Mouse (Mus musculus) natural killer cell, adult 2 months (primary cell): ENCODE measurements around the gene Rasgef1b.

ENCODE experiments used
- DNase-seq, 2 experiments: peaks; one replicate each; pipeline ENCODE4 v3.0.0; 2022; ENCODE audit warnings: low spot score in 2 of 2

Gene Rasgef1b

GRCm38 (mm10) chr5:99541999-99542765 is 186.7 kb downstream of the Rasgef1b start:
- DNase-seq, result no peak

DNA sequence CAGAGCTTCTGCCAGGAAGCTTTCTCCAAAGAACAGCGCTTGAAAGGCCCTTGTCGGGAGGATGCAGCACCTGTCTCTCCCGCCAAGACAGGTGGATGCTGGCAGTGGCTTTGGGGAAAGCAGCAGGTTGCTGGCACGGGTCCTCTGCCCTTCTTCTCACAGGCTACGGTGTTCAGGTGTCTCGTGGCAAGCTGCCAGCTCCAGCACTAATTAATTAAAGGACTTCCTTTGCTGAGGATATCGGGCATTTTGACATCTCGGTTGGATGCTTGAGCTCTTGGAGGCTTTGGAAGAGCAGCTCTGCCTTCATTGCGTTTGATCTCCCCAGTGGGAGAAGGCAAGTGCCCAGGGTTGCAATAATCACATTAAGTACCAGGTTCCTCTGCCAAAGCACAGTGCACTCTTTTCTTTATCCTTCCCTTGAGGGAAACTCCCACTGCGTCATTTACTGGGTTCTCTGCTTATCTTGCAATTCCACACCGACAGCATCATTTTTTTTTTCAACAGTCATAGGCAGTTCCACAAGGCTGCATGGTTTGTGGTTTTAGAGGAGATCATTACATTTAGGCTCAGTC is 187.5 kb downstream of the Rasgef1b start:
- no peak for DNase-seq

- DNase-seq, result no peak
Measured at GRCm38 (mm10) chr5:99533416-99533815, 195.4 kb downstream of the Rasgef1b start.

DNA sequence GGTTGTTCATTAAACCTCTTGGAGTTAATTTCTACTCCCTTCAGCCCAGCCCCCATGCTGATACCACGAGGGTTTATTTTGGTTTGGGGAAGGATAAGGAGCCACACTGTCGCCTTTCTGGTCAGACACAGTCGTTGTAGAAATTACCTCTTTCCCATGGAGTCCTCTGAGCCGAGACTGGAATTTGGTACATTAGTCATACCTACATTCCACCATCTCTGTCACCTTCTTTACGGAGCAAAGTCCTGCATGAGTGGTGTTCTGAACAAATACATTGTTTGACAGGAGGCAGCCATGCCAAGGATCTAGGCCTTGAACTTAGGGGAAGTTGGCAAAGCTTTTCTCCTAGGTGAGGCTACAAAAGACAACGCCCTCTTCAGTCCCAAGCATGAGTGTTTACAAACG is 202.1 kb downstream of the Rasgef1b start:
- DNase-seq, result no peak

DNA sequence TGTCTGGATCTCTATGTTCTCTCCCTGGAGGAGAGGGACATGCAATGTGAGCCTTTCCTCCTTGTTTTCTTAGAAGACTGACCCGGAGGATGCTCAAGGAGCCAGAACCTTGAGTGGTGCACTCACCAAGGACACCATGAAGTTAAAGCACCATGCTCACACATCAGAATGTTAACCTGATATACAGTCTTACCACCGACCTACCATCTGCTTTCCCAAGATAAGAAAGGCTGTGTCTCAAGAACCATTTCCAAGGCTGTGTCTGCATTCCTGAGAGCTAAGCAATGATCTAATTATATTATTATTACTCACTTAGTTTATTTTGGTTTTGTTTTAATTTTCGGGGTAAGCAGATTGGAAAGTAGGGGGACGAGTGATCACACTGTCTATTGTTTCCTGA is 203.2 kb downstream of the Rasgef1b start:
- DNase-seq, result no peak

DNA sequence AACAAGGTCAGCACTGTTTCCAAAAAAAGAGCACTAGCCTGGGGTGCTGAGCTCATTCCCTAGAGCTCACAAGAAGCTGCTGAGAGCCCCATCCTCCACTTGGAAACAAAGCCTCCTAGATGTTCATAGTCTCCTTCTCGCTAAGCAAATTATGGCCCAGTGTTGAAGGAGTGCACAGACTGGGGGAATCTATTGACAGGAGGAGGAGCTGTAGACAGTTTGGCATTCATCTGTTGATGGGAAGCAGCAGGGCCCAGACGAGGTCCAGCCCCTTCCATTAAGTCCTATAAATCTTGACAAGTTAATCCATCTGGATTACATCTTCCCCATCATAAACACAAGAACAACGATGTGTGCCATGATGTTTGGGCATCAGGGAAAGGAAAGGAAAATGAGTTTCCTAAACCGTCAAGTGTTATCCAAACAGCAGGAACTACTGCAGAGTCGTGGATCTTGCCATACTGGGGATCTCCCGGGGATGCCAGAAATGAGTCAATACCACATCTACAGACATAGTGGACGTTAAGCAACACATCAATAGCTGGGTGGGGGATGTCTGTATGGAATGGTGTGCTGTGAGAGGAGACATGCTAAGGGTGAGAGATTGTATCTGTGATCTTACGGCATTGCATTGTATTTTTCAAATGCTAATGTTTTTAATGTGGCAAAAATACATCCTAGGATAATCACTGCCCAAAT is 206.1 kb downstream of the Rasgef1b start:
- DNase-seq, result no peak

GRCm38 (mm10) chr5:99521411-99521810 is 207.5 kb downstream of the Rasgef1b start:
- no peak for DNase-seq

DNA sequence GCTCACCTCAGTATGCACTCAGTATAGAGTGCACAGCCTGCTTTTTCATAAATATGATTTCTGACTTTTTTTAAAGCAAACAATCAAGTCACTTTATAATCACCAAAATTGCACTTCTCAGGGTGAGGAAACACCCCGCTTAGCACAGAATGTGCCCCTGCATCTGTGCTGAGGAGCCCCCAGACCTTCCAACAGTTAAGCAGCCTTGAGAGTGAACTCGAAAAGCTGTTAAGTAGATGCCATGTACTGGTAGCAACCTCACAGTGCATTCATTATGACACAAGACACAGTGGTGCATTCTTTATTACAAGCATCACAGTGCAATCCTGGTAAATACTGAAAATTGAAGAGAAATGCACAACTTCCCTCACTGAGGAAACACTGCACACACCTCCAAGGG is 209.3 kb downstream of the Rasgef1b start:
- DNase-seq, result no peak

DNA sequence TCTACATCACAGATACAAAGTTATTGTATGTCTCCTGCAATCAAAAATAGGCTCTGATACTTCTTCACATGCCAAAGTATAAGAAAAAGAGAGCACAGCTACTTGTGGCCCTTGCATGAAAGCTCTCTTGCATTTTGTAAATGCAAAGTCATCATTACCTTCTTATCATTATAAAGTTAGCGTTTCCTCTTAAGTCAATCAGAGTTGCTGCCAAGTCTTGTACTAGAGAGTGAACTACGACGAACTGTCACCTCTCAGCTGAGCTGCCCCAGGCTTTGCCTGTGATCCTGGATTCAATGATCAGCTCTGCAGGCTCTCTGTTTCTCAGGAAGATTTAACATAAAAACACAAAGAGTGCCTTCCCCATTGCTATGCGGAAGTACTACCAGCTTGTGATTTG is 209.8 kb downstream of the Rasgef1b start:
- DNase-seq, result no peak

GRCm38 (mm10) chr5:99516207-99516606 is 212.7 kb downstream of the Rasgef1b start:
- DNase-seq, result no peak

GRCm38 (mm10) chr5:99515764-99516163 is 213.1 kb downstream of the Rasgef1b start:
- DNase-seq, result no peak

DNA sequence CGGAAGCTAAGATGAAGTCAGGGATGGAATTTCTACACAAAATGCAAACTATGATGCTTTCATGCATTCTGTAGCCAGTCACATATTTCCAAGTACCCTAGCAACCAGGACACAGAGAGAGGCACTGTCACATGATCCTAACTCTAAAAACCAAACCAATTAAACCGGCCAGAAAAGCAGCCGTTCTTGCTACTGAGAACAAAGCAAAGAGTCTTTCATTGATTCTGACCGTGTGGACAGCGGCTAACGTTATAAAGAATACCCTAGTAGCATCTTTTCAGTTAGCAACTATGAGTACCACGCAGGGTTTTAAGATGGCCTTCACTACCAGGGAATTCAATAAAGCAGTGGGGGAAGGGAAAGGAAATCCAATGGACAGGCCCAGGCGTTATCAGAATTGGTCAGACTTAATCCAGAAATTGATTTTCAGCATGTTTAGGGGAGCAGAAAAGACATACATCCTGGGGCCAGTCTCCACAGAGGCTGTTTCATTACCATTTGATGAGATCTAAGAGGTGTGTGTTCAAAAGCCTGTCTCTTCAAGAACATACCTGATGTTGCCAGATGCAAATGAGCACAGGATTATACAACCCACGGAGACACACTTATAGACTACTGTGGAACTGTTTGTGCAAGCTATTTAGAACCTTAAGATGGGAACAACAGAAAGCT is 215.5 kb downstream of the Rasgef1b start:
- no peak for DNase-seq

GRCm38 (mm10) chr5:99511081-99511480 is 217.8 kb downstream of the Rasgef1b start:
- no peak for DNase-seq

GRCm38 (mm10) chr5:99506109-99506508 is 222.8 kb downstream of the Rasgef1b start:
- no peak for DNase-seq

DNA sequence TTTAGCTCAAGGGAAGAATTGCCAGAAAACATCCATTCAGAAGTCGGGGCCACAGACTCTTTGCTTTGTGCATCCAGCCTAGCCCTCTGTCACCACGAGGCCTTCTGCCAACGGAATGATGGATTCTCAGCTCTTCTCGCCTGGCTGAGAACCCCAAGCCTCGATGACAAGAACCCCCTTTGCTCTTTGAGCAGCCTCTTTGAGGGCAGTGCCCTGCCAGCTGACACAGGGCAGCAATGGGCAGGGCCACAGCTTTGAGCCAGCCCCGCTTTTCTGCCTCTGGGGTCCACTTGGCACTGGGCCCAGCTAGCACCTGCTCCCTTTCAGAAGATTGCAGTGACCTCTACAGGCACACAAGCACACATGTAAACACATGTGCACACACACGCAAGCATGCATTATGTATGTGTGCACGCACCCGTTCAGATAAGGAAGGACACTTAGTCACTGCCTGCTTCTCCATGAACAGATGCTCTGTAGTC is 224.5 kb downstream of the Rasgef1b start:
- DNase-seq, result no peak

- no peak for DNase-seq
Measured at GRCm38 (mm10) chr5:99502681-99503080, 226.2 kb downstream of the Rasgef1b start.

GRCm38 (mm10) chr5:99499404-99500089 is 229.3 kb downstream of the Rasgef1b start:
- DNase-seq, result peak; percentile 40 to 61

- DNase-seq, result no peak
Measured at GRCm38 (mm10) chr5:99497856-99498255, 231.0 kb downstream of the Rasgef1b start.

DNA sequence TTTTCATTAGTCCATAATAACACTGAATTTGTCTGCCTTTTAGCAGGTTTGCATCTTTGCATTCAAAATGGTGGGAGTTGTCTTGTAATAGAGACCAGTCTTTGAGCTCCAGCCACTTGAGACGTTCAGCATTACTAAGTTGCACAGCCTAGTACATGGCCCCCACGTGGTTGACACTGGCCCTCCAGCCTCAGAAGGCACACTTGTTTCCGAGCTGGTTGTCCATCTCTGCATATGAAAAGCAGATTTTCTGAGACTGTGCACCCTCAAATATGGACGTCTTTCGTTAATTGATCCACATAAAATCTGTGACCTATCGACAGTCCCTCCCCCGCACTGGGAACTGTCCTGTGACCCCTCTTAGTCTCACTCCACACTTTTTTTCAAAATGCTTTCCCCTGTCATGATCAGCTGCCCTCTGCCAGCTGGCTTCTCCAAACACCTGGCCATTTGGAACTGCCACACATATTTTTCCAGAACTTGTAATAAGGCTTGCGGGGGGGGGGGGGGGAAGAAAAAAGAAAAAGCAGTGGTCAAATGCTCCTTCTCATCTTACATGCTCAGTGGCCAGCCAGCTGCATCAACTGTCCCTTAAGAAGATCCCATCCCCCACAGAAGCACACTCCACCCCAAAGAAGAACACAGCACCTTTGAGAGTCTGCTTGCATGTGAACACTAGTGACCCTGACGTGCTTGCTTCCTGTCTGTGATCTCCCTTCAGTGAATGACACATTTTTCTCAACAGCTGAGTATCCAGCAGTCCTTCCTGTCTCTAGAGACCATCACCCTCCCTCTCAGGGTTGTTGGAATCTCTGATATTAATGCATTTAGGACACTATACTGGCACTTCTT is 231.7 kb downstream of the Rasgef1b start:
- no peak for DNase-seq

DNA sequence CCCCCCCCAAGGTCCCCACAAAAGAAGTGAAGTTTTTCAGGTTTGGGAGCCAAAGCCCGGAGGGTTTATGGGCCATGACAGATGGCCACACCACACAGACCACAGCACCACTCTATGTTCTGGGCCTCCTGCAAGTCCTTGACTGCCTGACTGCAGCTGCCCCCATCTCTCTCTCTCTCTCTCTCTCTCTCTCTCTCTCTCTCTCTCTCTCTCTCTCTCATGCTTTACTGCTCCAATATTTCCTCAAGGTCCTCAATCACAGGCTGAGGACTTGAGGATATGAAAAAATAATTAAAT is 232.8 kb downstream of the Rasgef1b start:
- DNase-seq, result no peak
